ENCODE assay signal across 10 mouse cellular contexts in genomic region chr6:83450451-83451303, GRCm38 (mm10). TPM values are rescaled to one million over a fixed set of nuclear protein-coding genes. Genes with fewer than 3 reads are reported as not detected.
DNase-seq lines count a peak whose midpoint lies in the region; ATAC-seq lines count a peak whose summit lies in the region.
"Had no signal": no experiment of that assay in that cellular context is flagged by ENCODE, and none has a peak within 500 bp of the region (broad histone marks: within the 10 kb centered on the region; RNA-seq: fewer than 3 reads in every experiment).

No protein-coding gene starts in this region.

- no peaks in the 10 kb centered on the region for H3K9me3 ChIP-seq in kidney, embryonic 16.5 days (ENCODE audit: low read length)
- H3K9me3 ChIP-seq in embryonic facial prominence, embryonic 13.5 days, result no peaks in the 10 kb centered on the region
- H3K9me3 ChIP-seq in intestine, embryonic 16.5 days (ENCODE audit: control insufficient read depth, low read length), result no peaks in the 10 kb centered on the region
- no peaks in the 10 kb centered on the region for H3K9me3 ChIP-seq in midbrain, embryonic 15.5 days

- H3K4me3 ChIP-seq in kidney, embryonic 16.5 days (ENCODE audit: low read length), result no peak overlapping the region
- H3K4me3 ChIP-seq in embryonic facial prominence, embryonic 13.5 days, result no peak overlapping the region
- no peak overlapping the region for H3K4me3 ChIP-seq in intestine, embryonic 16.5 days (ENCODE audit: low read length)
- no peak overlapping the region for H3K4me3 ChIP-seq in midbrain, embryonic 15.5 days

- peak overlapping the region; percentile 50 for H3K27ac ChIP-seq in kidney, embryonic 16.5 days (ENCODE audit: low read length)
- 0 out of 2 replicates have a peak overlapping the region, but pooled peaks have one; percentile 44 for H3K27ac ChIP-seq in embryonic facial prominence, embryonic 13.5 days
- peak overlapping the region; percentile 55 for H3K27ac ChIP-seq in intestine, embryonic 16.5 days (ENCODE audit: low read length)
- no peak overlapping the region for H3K27ac ChIP-seq in midbrain, embryonic 15.5 days

- ATAC-seq in kidney, embryonic 16.5 days (ENCODE audit: low FRiP score, low TSS enrichment), result no peak
- ATAC-seq in embryonic facial prominence, embryonic 13.5 days (ENCODE audit: insufficient number of reproducible peaks, insufficient read depth, low FRiP score, low TSS enrichment, low read depth), result no peak
- ATAC-seq in intestine, embryonic 16.5 days, result no peak
- no peak for ATAC-seq in midbrain, embryonic 15.5 days (replicated peaks)

- peak overlapping the region; percentile 9; the same call in 1 of the 2 replicates for H3K9ac ChIP-seq in kidney, embryonic 16.5 days (replicated peaks; ENCODE audit: low read length)
- no peak overlapping the region for H3K9ac ChIP-seq in embryonic facial prominence, embryonic 13.5 days
- 0 out of 2 replicates have a peak overlapping the region, but pooled peaks have one; percentile 15 for H3K9ac ChIP-seq in intestine, embryonic 16.5 days (ENCODE audit: low read depth, low read length)
- peak overlapping the region; percentile 23; the same call in 1 of the 2 replicates for H3K9ac ChIP-seq in midbrain, embryonic 15.5 days

- no peak for DNase-seq in kidney, adult 8-10 months
- DNase-seq in gastrocnemius, adult 18-20 months (ENCODE audit: low spot score), result no peak
- DNase-seq in cerebellum, postnatal 4 days (ENCODE audit: low spot score in 2 of 2), result no peak
- no peak for DNase-seq in lung, postnatal 14 days
- DNase-seq: gastrocnemius, postnatal 10 days; thymus, postnatal 25 days had no signal

- WGBS in kidney, embryonic 16.5 days, result 31% methylated on average over 9 of the region's 9 CpGs
- 60% methylated on average over 9 of the region's 9 CpGs for WGBS in embryonic facial prominence, embryonic 13.5 days
- WGBS in intestine, embryonic 16.5 days, result 52% methylated on average over 9 of the region's 9 CpGs
- 79% methylated on average over 9 of the region's 9 CpGs for WGBS in midbrain, embryonic 15.5 days

- H3K27me3 ChIP-seq in kidney, embryonic 16.5 days (ENCODE audit: insufficient read depth, low read length), result no peaks in the 10 kb centered on the region
- no peaks in the 10 kb centered on the region for H3K27me3 ChIP-seq in embryonic facial prominence, embryonic 13.5 days
- no peaks in the 10 kb centered on the region for H3K27me3 ChIP-seq in intestine, embryonic 16.5 days (replicated peaks; ENCODE audit: control insufficient read depth, insufficient read depth, low read length)
- no peaks in the 10 kb centered on the region for H3K27me3 ChIP-seq in midbrain, embryonic 15.5 days (replicated peaks)

- peaks cover 82% of the 10 kb centered on the region for H3K4me1 ChIP-seq in kidney, embryonic 16.5 days (ENCODE audit: insufficient read depth, low read length)
- peaks cover 89% of the 10 kb centered on the region for H3K4me1 ChIP-seq in embryonic facial prominence, embryonic 13.5 days
- H3K4me1 ChIP-seq in intestine, embryonic 16.5 days (ENCODE audit: control insufficient read depth, insufficient read depth, low read length), result peaks cover 85% of the 10 kb centered on the region
- peaks cover 69% of the 10 kb centered on the region for H3K4me1 ChIP-seq in midbrain, embryonic 15.5 days

- peaks cover 10% of the 10 kb centered on the region; the same call in 1 of the 2 replicates for H3K36me3 ChIP-seq in kidney, embryonic 16.5 days (ENCODE audit: insufficient read depth, low read length)
- H3K36me3 ChIP-seq in embryonic facial prominence, embryonic 13.5 days, result peaks cover 44% of the 10 kb centered on the region
- H3K36me3 ChIP-seq in intestine, embryonic 16.5 days (ENCODE audit: control insufficient read depth, insufficient read depth, low read length), result 0 out of 2 replicates have a peak, but pooled peaks cover 4% of the 10 kb centered on the region
- no peaks in the 10 kb centered on the region for H3K36me3 ChIP-seq in midbrain, embryonic 15.5 days (replicated peaks)

- peak overlapping the region; percentile 21 for H3K4me2 ChIP-seq in kidney, embryonic 16.5 days (replicated peaks; ENCODE audit: low read depth, low read length)
- peak overlapping the region; percentile 40; the same call in 1 of the 2 replicates for H3K4me2 ChIP-seq in embryonic facial prominence, embryonic 13.5 days
- no peak overlapping the region for H3K4me2 ChIP-seq in intestine, embryonic 16.5 days (ENCODE audit: low read depth, low read length)
- H3K4me2 ChIP-seq in midbrain, embryonic 15.5 days, result no peak overlapping the region

RNA-seq across cellular contexts. Expression of gene Tet3, which starts 8.2 kb away (rescaled TPM):
- 48.9 and 65.3 TPM in 2 replicates for polyA plus RNA-seq in kidney, embryonic 16.5 days (2015; fragmentation: Nextera tagmentation; extraction: Ambion mirVana)
- 47.0 and 59.6 TPM in 2 replicates for polyA plus RNA-seq in embryonic facial prominence, embryonic 13.5 days (2015; fragmentation: Nextera tagmentation; extraction: Ambion mirVana)
- 40.1 and 43.5 TPM in 2 replicates for polyA plus RNA-seq in intestine, embryonic 16.5 days (2015; fragmentation: Nextera tagmentation; extraction: Ambion mirVana)
- 60.9 and 76.8 TPM in 2 replicates for polyA plus RNA-seq in midbrain, embryonic 15.5 days (2015; fragmentation: Nextera tagmentation; extraction: Ambion mirVana)
- total RNA-seq in gastrocnemius, adult 18-20 months (2021), result 10 to 100 TPM; 10.9 to 13.4 TPM

RNA-seq across cellular contexts. Expression of gene Dguok, which starts 56.1 kb away (rescaled TPM):
- 85.8 and 95.8 TPM in 2 replicates for polyA plus RNA-seq in kidney, embryonic 16.5 days (2015; fragmentation: Nextera tagmentation; extraction: Ambion mirVana)
- 89.5 and 100.0 TPM in 2 replicates for polyA plus RNA-seq in embryonic facial prominence, embryonic 13.5 days (2015; fragmentation: Nextera tagmentation; extraction: Ambion mirVana)
- polyA plus RNA-seq in intestine, embryonic 16.5 days (2015; fragmentation: Nextera tagmentation; extraction: Ambion mirVana), result 68.5 and 72.4 TPM in 2 replicates
- polyA plus RNA-seq in midbrain, embryonic 15.5 days (2015; fragmentation: Nextera tagmentation; extraction: Ambion mirVana), result 72.2 and 74.0 TPM in 2 replicates
- total RNA-seq in gastrocnemius, adult 18-20 months (2021), result 10 to 100 TPM; 17.4 to 20.6 TPM

Comparison
In these comparisons a context has a peak if more than half of its experiments do, and no peak if none do; other contexts are left out.
1. H3K4me2 ChIP-seq: peak in kidney, embryonic 16.5 days (single experiment) and embryonic facial prominence, embryonic 13.5 days (single experiment); none in intestine, embryonic 16.5 days (single experiment) and midbrain, embryonic 15.5 days (single experiment).